Mouse (Mus musculus) C2C12 (cell line): ENCODE data around the gene Hoxd11.

Experiments
- CEBPB ChIP-seq: IDR thresholded peaks from one replicate; pipeline ENCODE4 v1.6.1; 2011; ENCODE audit warnings: low read depth, mild to moderate bottlenecking, control low read depth, moderate library complexity
- CTCF ChIP-seq: IDR thresholded peaks from one replicate; pipeline ENCODE4 v1.5.1; 2011; ENCODE audit not compliant: control insufficient read depth, insufficient read depth, insufficient read length
- MAX ChIP-seq: IDR thresholded peaks from one replicate; pipeline ENCODE4 v1.6.1; 2011; ENCODE audit warnings: mild to moderate bottlenecking, control low read depth
- MYOD1 ChIP-seq: IDR thresholded peaks from one replicate; pipeline ENCODE4 v1.6.1; 2011; ENCODE audit warnings: low read depth; ENCODE audit not compliant: control insufficient read depth, insufficient read length
- MYOG ChIP-seq: IDR thresholded peaks from one replicate; pipeline ENCODE4 v1.6.1; 2011; ENCODE audit not compliant: control insufficient read depth, insufficient read length; ENCODE audit errors: extremely low read depth
- USF1 ChIP-seq: IDR thresholded peaks from one replicate; pipeline ENCODE4 v1.6.1; 2011; ENCODE audit warnings: low read depth, mild to moderate bottlenecking, control low read depth, moderate library complexity

DNA sequence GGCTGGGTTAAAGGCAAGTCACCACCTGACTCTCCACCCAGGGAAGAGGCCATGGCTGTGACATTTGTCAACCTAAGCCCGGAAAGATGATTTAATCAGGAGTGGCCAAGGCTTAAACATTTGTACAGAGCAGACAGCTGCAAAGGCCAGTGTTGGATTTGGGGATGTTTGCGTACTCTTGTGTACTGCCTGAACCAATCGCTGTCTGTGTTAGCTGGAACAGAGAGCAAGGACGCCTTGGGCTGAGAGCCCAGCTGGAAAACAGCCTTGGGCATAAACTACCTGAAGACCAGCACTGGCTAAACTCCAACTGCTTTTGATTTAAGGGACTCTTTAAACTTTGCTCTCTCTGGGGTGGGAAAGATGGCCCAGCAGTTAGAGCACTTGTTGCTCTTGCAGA is 29.3 kb downstream of the Hoxd11 start:
- no peak for TF ChIP-seq CTCF
- no peak for TF ChIP-seq USF1
- TF ChIP-seq MAX = no peak
- no peak for TF ChIP-seq MYOD1
- TF ChIP-seq CEBPB = no peak
- TF ChIP-seq MYOG = no peak
